Mouse (Mus musculus): ENCODE data around the gene Ccdc102a.

- TF ChIP-seq POLR2A (IDR thresholded peaks at IDR 0.05; ENCODE audit: borderline replicate concordance, extremely low read depth, insufficient read depth, insufficient read length, poor library complexity, severe bottlenecking) (no peak), CTCF (IDR thresholded peaks at IDR 0.05; ENCODE audit: borderline replicate concordance, extremely low read depth, insufficient read depth, insufficient read length) (peak; percentile 79; the same call in 1 of the 2 replicates)
These were observed 56.5 kb downstream of the Ccdc102a start for GRCm38 (mm10) chr8:94861352-94861910.
